Mouse (Mus musculus): Measurements from ENCODE around the gene Dennd1a. TPM values are rescaled to one million over a fixed set of nuclear protein-coding genes. Genes with fewer than 3 reads are reported as not detected.

The Dennd1a gene
- polyA plus RNA-seq, 1 experiment from 2014 or later: 10.3 TPM

DNA sequence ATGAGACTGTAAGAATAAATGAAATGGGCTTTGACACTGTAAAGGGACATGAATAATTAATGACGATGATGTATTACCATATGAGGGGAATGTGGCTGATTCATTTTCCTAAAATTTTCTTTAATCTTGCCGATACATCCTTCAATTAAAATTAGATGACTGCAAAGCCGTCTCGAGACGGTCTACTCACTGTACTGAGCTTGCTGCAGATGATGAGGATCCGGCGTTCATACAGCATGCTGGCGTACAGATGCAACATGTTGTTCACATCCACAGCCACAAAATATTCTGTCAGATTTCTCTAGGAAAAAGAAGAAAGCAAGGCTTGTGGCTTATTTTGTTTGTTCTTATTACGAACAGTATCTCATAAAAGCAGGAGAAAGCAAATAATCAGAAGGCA, 266.0 kb downstream of the Dennd1a start:
- H3K4me3 ChIP-seq (replicated peaks): no peak overlapping the region
- H3K4me1 ChIP-seq: no peaks in the 10 kb centered on the region
- 93% methylated on average over 9 of the region's 9 CpGs for WGBS
- no peak overlapping the region for H3K9ac ChIP-seq
- H3K27me3 ChIP-seq (replicated peaks): no peaks in the 10 kb centered on the region
- H3K9me3 ChIP-seq: no peaks in the 10 kb centered on the region
- H3K36me3 ChIP-seq: no peaks in the 10 kb centered on the region
- H3K27ac ChIP-seq: no peak overlapping the region
- no peak overlapping the region for H3K4me2 ChIP-seq
- no peak for ATAC-seq (ENCODE audit: insufficient read depth, low FRiP score, low read depth)

- ATAC-seq (ENCODE audit: insufficient read depth, low FRiP score, low read depth): no peak
- Histone ChIP-seq H3K36me3 (no peaks in the 10 kb centered on the region), H3K4me2 (no peak overlapping the region), H3K4me3 (replicated peaks) (no peak overlapping the region), H3K4me1 (peaks cover 6% of the 10 kb centered on the region; the same call in 1 of the 2 replicates), H3K9ac (no peak overlapping the region), H3K27ac (no peak overlapping the region), H3K27me3 (replicated peaks) (no peaks in the 10 kb centered on the region), H3K9me3 (no peaks in the 10 kb centered on the region)
- WGBS: 77% methylated on average over 1 of the region's 1 CpGs
Observed at GRCm38 (mm10) chr2:38014702-38015101, 272.5 kb downstream of the Dennd1a start.

GRCm38 (mm10) chr2:38013839-38014365, 273.3 kb downstream of the Dennd1a start:
- Histone ChIP-seq H3K9me3 (no peaks in the 10 kb centered on the region), H3K27ac (peak overlapping the region; percentile 71), H3K4me1 (peaks cover 6% of the 10 kb centered on the region; the same call in 1 of the 2 replicates), H3K27me3 (replicated peaks) (no peaks in the 10 kb centered on the region), H3K9ac (no peak overlapping the region), H3K36me3 (no peaks in the 10 kb centered on the region), H3K4me3 (replicated peaks) (no peak overlapping the region), H3K4me2 (0 out of 2 replicates have a peak overlapping the region, but pooled peaks have one; percentile 5)
- WGBS: 35% methylated on average over 5 of the region's 5 CpGs
- ATAC-seq (ENCODE audit: insufficient read depth, low FRiP score, low read depth): peak; percentile 68; the same call in 1 of the 2 replicates

DNA sequence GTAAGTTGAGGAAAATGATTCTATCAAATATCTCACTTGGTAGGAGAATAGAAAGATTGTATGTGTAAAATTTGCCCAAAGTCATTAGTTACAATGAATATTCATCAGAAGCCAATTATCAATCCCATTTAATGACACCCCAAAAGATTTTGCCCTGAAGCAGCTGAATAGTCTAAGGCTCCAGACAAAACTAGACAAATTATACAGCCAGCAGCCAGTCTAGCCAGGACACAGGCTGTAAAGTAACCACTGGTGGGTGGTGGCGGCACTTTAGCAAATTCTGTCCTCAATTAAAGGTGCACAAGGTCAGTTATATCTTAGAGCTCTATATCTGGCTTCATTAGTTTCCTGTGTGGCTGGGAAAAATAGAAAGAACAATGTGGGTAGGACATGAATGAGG, 280.0 kb downstream of the Dennd1a start:
- Histone ChIP-seq H3K4me1 (no peaks in the 10 kb centered on the region), H3K9me3 (no peaks in the 10 kb centered on the region), H3K4me3 (replicated peaks) (no peak overlapping the region), H3K36me3 (no peaks in the 10 kb centered on the region), H3K27me3 (replicated peaks) (no peaks in the 10 kb centered on the region), H3K4me2 (no peak overlapping the region), H3K27ac (no peak overlapping the region), H3K9ac (no peak overlapping the region)
- 83% methylated on average over 1 of the region's 1 CpGs for WGBS
- no peak for ATAC-seq (ENCODE audit: insufficient read depth, low FRiP score, low read depth)

GRCm38 (mm10) chr2:38003183-38003680, 284.0 kb downstream of the Dennd1a start:
- Histone ChIP-seq H3K4me1 (no peaks in the 10 kb centered on the region), H3K4me3 (replicated peaks) (no peak overlapping the region), H3K4me2 (no peak overlapping the region), H3K9ac (no peak overlapping the region), H3K27ac (no peak overlapping the region), H3K9me3 (no peaks in the 10 kb centered on the region), H3K27me3 (replicated peaks) (no peaks in the 10 kb centered on the region), H3K36me3 (no peaks in the 10 kb centered on the region)
- ATAC-seq (ENCODE audit: insufficient read depth, low FRiP score, low read depth): no peak
- WGBS: 83% methylated on average over 9 of the region's 9 CpGs

GRCm38 (mm10) chr2:38001004-38001403, 286.2 kb downstream of the Dennd1a start:
- WGBS: 89% methylated on average over 1 of the region's 1 CpGs
- no peaks in the 10 kb centered on the region for H3K9me3 ChIP-seq
- no peak overlapping the region for H3K9ac ChIP-seq
- no peaks in the 10 kb centered on the region for H3K4me1 ChIP-seq
- H3K4me3 ChIP-seq (replicated peaks): no peak overlapping the region
- no peak overlapping the region for H3K27ac ChIP-seq
- no peaks in the 10 kb centered on the region for H3K27me3 ChIP-seq (replicated peaks)
- H3K4me2 ChIP-seq: no peak overlapping the region
- ATAC-seq (ENCODE audit: insufficient read depth, low FRiP score, low read depth): no peak
- no peaks in the 10 kb centered on the region for H3K36me3 ChIP-seq

DNA sequence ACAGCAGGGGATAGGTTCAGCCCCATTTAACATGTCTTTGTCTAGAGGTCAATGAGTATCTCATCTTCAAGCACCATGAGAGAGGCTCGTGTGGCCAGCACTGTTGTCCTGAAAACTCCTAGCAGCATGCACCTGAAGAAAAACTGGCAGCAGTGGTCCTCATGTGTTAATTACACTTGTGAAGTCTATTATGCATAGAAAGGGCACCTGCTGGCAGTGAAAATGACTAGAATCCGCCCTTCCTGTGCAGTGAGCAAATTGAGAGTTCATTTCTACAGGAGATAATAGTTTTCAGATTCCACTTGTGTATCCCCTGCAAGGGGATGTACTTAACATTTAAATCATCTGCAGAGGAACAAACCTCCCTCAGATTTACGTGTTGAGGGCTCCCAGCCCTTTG, 289.2 kb downstream of the Dennd1a start:
- no peaks in the 10 kb centered on the region for H3K9me3 ChIP-seq
- no peak overlapping the region for H3K27ac ChIP-seq
- H3K4me3 ChIP-seq (replicated peaks): no peak overlapping the region
- WGBS: 62% methylated on average over 3 of the region's 3 CpGs
- no peak for ATAC-seq (ENCODE audit: insufficient read depth, low FRiP score, low read depth)
- H3K36me3 ChIP-seq: no peaks in the 10 kb centered on the region
- H3K4me1 ChIP-seq: no peaks in the 10 kb centered on the region
- no peaks in the 10 kb centered on the region for H3K27me3 ChIP-seq (replicated peaks)
- no peak overlapping the region for H3K9ac ChIP-seq
- H3K4me2 ChIP-seq: no peak overlapping the region

- no peaks in the 10 kb centered on the region for H3K27me3 ChIP-seq (replicated peaks)
- H3K9ac ChIP-seq: no peak overlapping the region
- no peaks in the 10 kb centered on the region for H3K36me3 ChIP-seq
- 83% methylated on average over 3 of the region's 3 CpGs for WGBS
- no peaks in the 10 kb centered on the region for H3K9me3 ChIP-seq
- ATAC-seq (ENCODE audit: insufficient read depth, low FRiP score, low read depth): no peak
- H3K4me3 ChIP-seq (replicated peaks): no peak overlapping the region
- no peak overlapping the region for H3K4me2 ChIP-seq
- no peak overlapping the region for H3K27ac ChIP-seq
- no peaks in the 10 kb centered on the region for H3K4me1 ChIP-seq
Observed at GRCm38 (mm10) chr2:37989091-37989490, 298.1 kb downstream of the Dennd1a start.

DNA sequence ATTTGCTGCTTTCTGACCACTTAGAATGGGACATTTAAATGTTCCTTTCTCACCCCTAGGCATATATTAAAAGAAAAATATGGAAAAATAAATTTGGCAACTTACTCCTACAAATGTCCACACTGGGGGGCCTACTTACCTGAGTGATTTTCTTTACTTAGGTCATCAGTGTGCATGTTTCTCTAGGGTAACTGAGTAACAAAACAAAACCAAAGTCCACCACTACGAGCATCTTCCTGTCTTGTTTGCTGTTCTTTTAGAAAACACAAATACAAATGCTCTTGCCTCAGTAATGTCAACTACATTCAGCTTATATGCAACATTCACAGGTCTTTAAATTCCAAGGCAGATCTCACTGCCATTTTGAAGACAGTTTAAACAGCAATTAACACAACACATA, 298.9 kb downstream of the Dennd1a start:
- no peak overlapping the region for H3K9ac ChIP-seq
- no peak for ATAC-seq (ENCODE audit: insufficient read depth, low FRiP score, low read depth)
- H3K4me1 ChIP-seq: no peaks in the 10 kb centered on the region
- no peaks in the 10 kb centered on the region for H3K27me3 ChIP-seq (replicated peaks)
- H3K27ac ChIP-seq: no peak overlapping the region
- H3K36me3 ChIP-seq: no peaks in the 10 kb centered on the region
- no peak overlapping the region for H3K4me3 ChIP-seq (replicated peaks)
- no peak overlapping the region for H3K4me2 ChIP-seq
- WGBS: 79% methylated on average over 1 of the region's 1 CpGs
- H3K9me3 ChIP-seq: no peaks in the 10 kb centered on the region

DNA sequence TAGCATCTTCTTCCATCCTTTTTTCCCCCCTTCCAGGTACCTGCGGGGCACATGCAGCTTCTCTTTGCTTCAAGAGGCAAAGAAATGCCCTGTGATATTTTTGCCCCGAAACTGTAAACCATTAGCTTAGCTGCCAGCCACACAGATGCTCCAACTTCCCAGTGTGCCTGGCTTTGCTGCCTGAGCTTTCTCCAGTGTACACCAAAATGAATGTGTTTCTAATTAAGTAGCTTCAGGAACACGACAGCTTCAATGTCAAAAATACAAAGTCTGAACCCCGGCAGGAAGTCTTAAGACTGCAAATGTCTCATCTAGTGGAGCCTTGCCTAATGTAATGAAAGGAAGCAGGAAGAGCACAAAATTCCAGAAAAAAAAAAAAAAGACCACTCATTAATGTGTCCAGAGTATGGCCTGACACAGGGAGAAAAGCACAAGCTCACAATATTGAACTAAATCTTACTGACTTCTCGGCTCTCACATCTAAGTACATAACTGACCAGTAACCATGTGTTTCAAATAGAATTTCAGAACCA, 301.4 kb downstream of the Dennd1a start:
- no peak overlapping the region for H3K27ac ChIP-seq
- H3K9me3 ChIP-seq: no peaks in the 10 kb centered on the region
- no peak overlapping the region for H3K4me3 ChIP-seq (replicated peaks)
- no peaks in the 10 kb centered on the region for H3K27me3 ChIP-seq (replicated peaks)
- H3K9ac ChIP-seq: no peak overlapping the region
- WGBS: 55% methylated on average over 5 of the region's 5 CpGs
- no peaks in the 10 kb centered on the region for H3K36me3 ChIP-seq
- ATAC-seq (ENCODE audit: insufficient read depth, low FRiP score, low read depth): no peak
- no peaks in the 10 kb centered on the region for H3K4me1 ChIP-seq
- H3K4me2 ChIP-seq: no peak overlapping the region

DNA sequence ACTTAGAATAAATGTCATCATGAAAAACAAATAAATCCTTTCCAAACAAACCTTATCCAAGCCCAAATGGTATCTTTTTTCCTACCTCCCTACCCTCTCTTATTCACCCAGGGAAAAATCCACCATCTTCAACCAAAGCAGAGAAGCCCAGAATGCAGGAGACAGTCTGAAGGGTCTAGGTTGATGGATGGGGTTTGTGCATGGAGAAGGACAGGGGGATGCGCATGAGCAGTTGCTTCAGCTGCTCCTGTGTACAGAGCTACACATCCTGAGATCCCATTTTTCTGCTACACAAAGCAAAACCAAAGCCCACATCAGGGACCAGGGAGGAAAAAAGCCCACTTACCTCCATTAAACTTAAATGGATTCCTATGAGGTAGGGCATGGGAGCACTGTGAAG, 304.5 kb downstream of the Dennd1a start:
- Histone ChIP-seq H3K27me3 (replicated peaks) (no peaks in the 10 kb centered on the region), H3K9ac (no peak overlapping the region), H3K36me3 (no peaks in the 10 kb centered on the region), H3K9me3 (no peaks in the 10 kb centered on the region), H3K4me3 (replicated peaks) (no peak overlapping the region), H3K27ac (no peak overlapping the region), H3K4me1 (no peaks in the 10 kb centered on the region), H3K4me2 (no peak overlapping the region)
- 83% methylated on average over 1 of the region's 1 CpGs for WGBS
- no peak for ATAC-seq (ENCODE audit: insufficient read depth, low FRiP score, low read depth)

DNA sequence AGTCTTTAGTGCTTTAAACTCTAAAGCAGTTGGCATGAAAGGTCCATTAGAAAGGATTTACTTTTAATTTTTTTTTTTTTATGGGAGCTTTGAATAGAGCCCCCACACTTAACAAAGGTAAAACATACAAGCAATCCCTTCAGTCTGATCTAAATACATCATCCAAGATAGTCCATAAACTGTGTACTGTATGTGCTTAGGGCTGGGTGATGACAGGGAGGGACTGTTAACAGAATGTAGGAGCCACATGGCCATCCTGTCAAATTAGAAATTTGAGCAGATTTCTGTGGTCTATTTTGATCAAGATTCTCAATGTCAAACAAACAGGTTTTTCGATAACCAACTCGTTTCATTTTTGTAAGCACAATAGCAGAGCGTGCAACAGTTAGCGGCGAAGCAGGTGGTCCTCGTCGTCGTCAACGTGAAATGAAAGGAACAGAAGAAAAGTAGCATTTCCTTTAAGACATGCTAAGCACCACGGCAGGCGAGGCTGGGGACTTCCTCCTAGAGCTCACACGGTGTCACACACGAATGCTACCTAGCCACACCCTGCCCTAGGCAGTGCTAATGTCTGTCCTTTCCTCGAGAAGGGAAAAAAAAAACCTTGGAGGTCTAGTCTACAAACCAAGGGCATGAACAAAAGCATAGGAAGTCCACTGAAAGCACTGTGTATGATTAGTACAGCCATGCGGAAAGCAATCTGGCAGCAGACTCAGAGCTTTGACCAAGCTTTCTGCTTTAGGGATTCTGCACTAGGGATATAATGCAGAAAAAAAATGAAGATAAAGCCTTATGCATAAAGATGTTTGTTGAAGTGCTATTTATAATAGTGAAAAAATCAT, 305.4 kb downstream of the Dennd1a start:
- Histone ChIP-seq H3K4me2 (no peak overlapping the region), H3K27ac (no peak overlapping the region), H3K36me3 (no peaks in the 10 kb centered on the region), H3K4me1 (no peaks in the 10 kb centered on the region), H3K27me3 (replicated peaks) (no peaks in the 10 kb centered on the region), H3K9me3 (no peaks in the 10 kb centered on the region), H3K9ac (no peak overlapping the region), H3K4me3 (replicated peaks) (no peak overlapping the region)
- 48% methylated on average over 15 of the region's 15 CpGs for WGBS
- ATAC-seq (ENCODE audit: insufficient read depth, low FRiP score, low read depth): no peak
